Mouse (Mus musculus): ENCODE data around the gene Poc1a.
A peak's percentile ranks its signal among the peaks of the same experiment; 100 is the strongest.

Poc1a gene

GRCm38 (mm10) chr9:106338462-106339172 is 57.8 kb downstream of the Poc1a start:
- peak; percentile 58 for DNase-seq (ENCODE audit: low read depth)

- DNase-seq (ENCODE audit: low read depth), result no peak
Observed at GRCm38 (mm10) chr9:106339173-106339558, 58.3 kb downstream of the Poc1a start.

GRCm38 (mm10) chr9:106339730-106340129 is 58.9 kb downstream of the Poc1a start:
- no peak for DNase-seq (ENCODE audit: low read depth)

GRCm38 (mm10) chr9:106340501-106341312 is 59.8 kb downstream of the Poc1a start:
- DNase-seq (ENCODE audit: low read depth), result no peak

- no peak for DNase-seq (ENCODE audit: low read depth)
Observed at GRCm38 (mm10) chr9:106341313-106341686, 60.4 kb downstream of the Poc1a start.

GRCm38 (mm10) chr9:106342573-106342972 is 61.7 kb downstream of the Poc1a start:
- DNase-seq (ENCODE audit: low read depth), result no peak

- no peak for DNase-seq (ENCODE audit: low read depth)
Observed at GRCm38 (mm10) chr9:106345167-106345566, 64.3 kb downstream of the Poc1a start.

GRCm38 (mm10) chr9:106345630-106346029 is 64.8 kb downstream of the Poc1a start:
- no peak for DNase-seq (ENCODE audit: low read depth)

- DNase-seq (ENCODE audit: low read depth), result no peak
Observed at GRCm38 (mm10) chr9:106348281-106348680, 67.4 kb downstream of the Poc1a start.

GRCm38 (mm10) chr9:106349075-106349474 is 68.2 kb downstream of the Poc1a start:
- no peak for DNase-seq (ENCODE audit: low read depth)

GRCm38 (mm10) chr9:106351178-106351577 is 70.3 kb downstream of the Poc1a start:
- no peak for DNase-seq (ENCODE audit: low read depth)

GRCm38 (mm10) chr9:106353779-106354178 is 72.9 kb downstream of the Poc1a start:
- DNase-seq (ENCODE audit: low read depth), result no peak

- no peak for DNase-seq (ENCODE audit: low read depth)
Observed at GRCm38 (mm10) chr9:106354810-106355209, 73.9 kb downstream of the Poc1a start.

GRCm38 (mm10) chr9:106355217-106355974 is 74.5 kb downstream of the Poc1a start:
- no peak for DNase-seq (ENCODE audit: low read depth)

- no peak for DNase-seq (ENCODE audit: low read depth)
Observed at GRCm38 (mm10) chr9:106355975-106356286, 75.1 kb downstream of the Poc1a start.

- DNase-seq (ENCODE audit: low read depth), result no peak
Observed at GRCm38 (mm10) chr9:106356323-106356844, 75.5 kb downstream of the Poc1a start.

- DNase-seq (ENCODE audit: low read depth), result no peak
Observed at GRCm38 (mm10) chr9:106357167-106357566, 76.3 kb downstream of the Poc1a start.

GRCm38 (mm10) chr9:106359297-106359696 is 78.4 kb downstream of the Poc1a start:
- DNase-seq (ENCODE audit: low read depth), result no peak

- DNase-seq (ENCODE audit: low read depth), result no peak
Observed at GRCm38 (mm10) chr9:106361140-106361539, 80.3 kb downstream of the Poc1a start.

- DNase-seq (ENCODE audit: low read depth), result no peak
Observed at GRCm38 (mm10) chr9:106365333-106365732, 84.5 kb downstream of the Poc1a start.

- DNase-seq (ENCODE audit: low read depth), result no peak
Observed at GRCm38 (mm10) chr9:106366188-106366587, 85.3 kb downstream of the Poc1a start.

- no peak for DNase-seq (ENCODE audit: low read depth)
Observed at GRCm38 (mm10) chr9:106367001-106367400, 86.1 kb downstream of the Poc1a start.

Measured in fibroblast of lung, adult 2 months (primary cell).